In the genomic region with DNA sequence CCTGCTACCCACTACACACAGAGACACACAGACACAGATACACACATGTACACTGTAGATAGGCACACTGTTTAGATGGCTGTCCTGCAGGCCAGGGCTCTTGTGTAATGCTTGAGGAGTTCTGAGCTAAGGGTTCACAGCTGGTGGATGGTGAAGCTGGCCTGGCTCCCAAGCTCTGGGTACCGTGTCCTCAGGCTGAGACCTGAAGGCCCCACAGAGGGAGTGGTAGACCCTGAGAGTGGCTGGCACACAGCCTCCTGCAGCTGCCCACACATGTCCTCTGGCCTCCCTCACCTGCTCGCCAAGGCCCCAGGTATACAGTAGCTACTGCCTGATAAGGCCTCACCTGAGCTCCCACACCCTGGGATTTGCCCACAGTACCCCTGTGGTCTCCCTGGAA, we compare ENCODE assay signal across 25 mouse cellular contexts. TPM values are rescaled to one million over a fixed set of nuclear protein-coding genes. Genes with fewer than 3 reads are reported as not detected.
DNase-seq lines count a peak whose midpoint lies in the region; ATAC-seq and TF ChIP-seq lines count a peak whose summit lies in the region.
"Had no signal": no experiment of that assay in that cellular context is flagged by ENCODE, and none has a peak within 500 bp of the region (broad histone marks: within the 10 kb centered on the region; RNA-seq: fewer than 3 reads in every experiment).

No protein-coding gene starts in this region.

- no peak overlapping the region for H3K4me2 ChIP-seq in kidney, postnatal 0 days (ENCODE audit: low read length)
- no peak overlapping the region for H3K4me2 ChIP-seq in stomach, embryonic 15.5 days
- H3K4me2 ChIP-seq in stomach, postnatal 0 days (replicated peaks; ENCODE audit: low read depth): no peak overlapping the region
- no peak overlapping the region for H3K4me2 ChIP-seq in intestine, embryonic 16.5 days (ENCODE audit: low read depth, low read length)
- H3K4me2 ChIP-seq: heart, embryonic 11.5 days; hindbrain, embryonic 14.5 days; limb, embryonic 15.5 days; lung, embryonic 15.5 days; midbrain, embryonic 12.5 days; neural tube, embryonic 12.5 days had no signal

- TF ChIP-seq CTCF in kidney, postnatal 0 days (IDR thresholded peaks at IDR 0.05; ENCODE audit: low read depth): no peak
- no peak for TF ChIP-seq CTCF in stomach, postnatal 0 days (IDR thresholded peaks at IDR 0.05; ENCODE audit: low read depth)

- 68% methylated on average over 2 of the region's 2 CpGs for WGBS in kidney, postnatal 0 days
- 66% methylated on average over 2 of the region's 2 CpGs for WGBS in stomach, embryonic 15.5 days
- WGBS in stomach, postnatal 0 days: 49% methylated on average over 2 of the region's 2 CpGs
- 53% methylated on average over 2 of the region's 2 CpGs for WGBS in intestine, embryonic 16.5 days

- no peak for TF ChIP-seq EP300 in stomach, postnatal 0 days (optimal IDR thresholded peaks at IDR 0.05)

- peaks cover 21% of the 10 kb centered on the region for H3K4me1 ChIP-seq in kidney, postnatal 0 days (replicated peaks; ENCODE audit: insufficient read depth, low read length)
- H3K4me1 ChIP-seq in stomach, embryonic 15.5 days: peaks cover 32% of the 10 kb centered on the region
- peaks cover 12% of the 10 kb centered on the region; the same call in 1 of the 2 replicates for H3K4me1 ChIP-seq in stomach, postnatal 0 days (replicated peaks; ENCODE audit: control insufficient read depth, insufficient read depth)
- peaks cover 51% of the 10 kb centered on the region for H3K4me1 ChIP-seq in intestine, embryonic 16.5 days (ENCODE audit: control insufficient read depth, insufficient read depth, low read length)

- no peak overlapping the region for H3K9ac ChIP-seq in kidney, postnatal 0 days (ENCODE audit: low read depth, low read length)
- H3K9ac ChIP-seq in stomach, embryonic 15.5 days: no peak overlapping the region
- H3K9ac ChIP-seq in stomach, postnatal 0 days (ENCODE audit: low read length): no peak overlapping the region
- peak overlapping the region; percentile 38 for H3K9ac ChIP-seq in intestine, embryonic 16.5 days (ENCODE audit: low read depth, low read length)
- H3K9ac ChIP-seq: hindbrain, embryonic 14.5 days; limb, embryonic 15.5 days; liver, embryonic 14.5 days; lung, embryonic 15.5 days; midbrain, embryonic 12.5 days; neural tube, embryonic 12.5 days had no signal

- H3K27me3 ChIP-seq in kidney, postnatal 0 days (ENCODE audit: insufficient read depth, low read length): no peaks in the 10 kb centered on the region
- no peaks in the 10 kb centered on the region for H3K27me3 ChIP-seq in stomach, embryonic 15.5 days (replicated peaks)
- H3K27me3 ChIP-seq in stomach, postnatal 0 days (ENCODE audit: control insufficient read depth, insufficient read depth, low read length): no peaks in the 10 kb centered on the region
- no peaks in the 10 kb centered on the region for H3K27me3 ChIP-seq in intestine, embryonic 16.5 days (replicated peaks; ENCODE audit: control insufficient read depth, insufficient read depth, low read length)
- H3K27me3 ChIP-seq: limb, embryonic 15.5 days; lung, embryonic 15.5 days; midbrain, embryonic 12.5 days; neural tube, embryonic 12.5 days had no signal

- ATAC-seq in kidney, postnatal 0 days (replicated peaks; ENCODE audit: low FRiP score, low read depth): no peak
- ATAC-seq in stomach, embryonic 15.5 days (ENCODE audit: insufficient read depth, low FRiP score, low read depth): no peak
- ATAC-seq in stomach, postnatal 0 days (ENCODE audit: low FRiP score, low TSS enrichment): no peak
- ATAC-seq in intestine, embryonic 16.5 days: peak; percentile 29
- ATAC-seq: forebrain, embryonic 16.5 days had no signal

- peak overlapping the region; percentile 21; the same call in 1 of the 2 replicates for H3K27ac ChIP-seq in kidney, postnatal 0 days
- peak overlapping the region; percentile 74; the same call in 1 of the 2 replicates for H3K27ac ChIP-seq in stomach, embryonic 15.5 days
- H3K27ac ChIP-seq in stomach, postnatal 0 days (replicated peaks): no peak overlapping the region
- H3K27ac ChIP-seq in intestine, embryonic 16.5 days (ENCODE audit: low read length): peak overlapping the region; percentile 78
- H3K27ac ChIP-seq: gastrocnemius, adult 2 months; hindbrain, embryonic 14.5 days; limb, embryonic 10.5 days; limb, embryonic 15.5 days; liver, embryonic 14.5 days; midbrain, embryonic 12.5 days; neural tube, embryonic 12.5 days had no signal

- H3K4me3 ChIP-seq in kidney, postnatal 0 days (replicated peaks; ENCODE audit: low read depth, low read length): no peak overlapping the region
- H3K4me3 ChIP-seq in stomach, embryonic 15.5 days (replicated peaks): no peak overlapping the region
- H3K4me3 ChIP-seq in stomach, postnatal 0 days (ENCODE audit: low read depth, low read length): no peak overlapping the region
- H3K4me3 ChIP-seq in intestine, embryonic 16.5 days (ENCODE audit: low read length): no peak overlapping the region
- H3K4me3 ChIP-seq: gastrocnemius, adult 2 months; limb, embryonic 10.5 days; limb, embryonic 15.5 days; lung, embryonic 15.5 days; midbrain, embryonic 12.5 days; myocyte; neural tube, embryonic 12.5 days had no signal

- H3K36me3 ChIP-seq in kidney, postnatal 0 days (ENCODE audit: insufficient read depth, low read length): no peaks in the 10 kb centered on the region
- no peaks in the 10 kb centered on the region for H3K36me3 ChIP-seq in stomach, embryonic 15.5 days
- no peaks in the 10 kb centered on the region for H3K36me3 ChIP-seq in stomach, postnatal 0 days (ENCODE audit: control insufficient read depth, insufficient read depth, low read length)
- no peaks in the 10 kb centered on the region for H3K36me3 ChIP-seq in intestine, embryonic 16.5 days (ENCODE audit: control insufficient read depth, insufficient read depth, low read length)
- H3K36me3 ChIP-seq: limb, embryonic 10.5 days; limb, embryonic 15.5 days; lung, embryonic 15.5 days; midbrain, embryonic 12.5 days; neural tube, embryonic 12.5 days had no signal

- DNase-seq in kidney, postnatal 0 days (ENCODE audit: low spot score): no peak
- no peak for DNase-seq in kidney, adult 18-20 months
- no peak for DNase-seq in stomach, postnatal 0 days (ENCODE audit: low spot score)
- DNase-seq in adrenal gland, adult (ENCODE audit: inconsistent age in 2 of 2, low spot score in 1 of 2): no peak
- DNase-seq: adrenal gland, adult 8-10 months; B cell, adult 2 months; cerebellum, adult 8-10 months; cerebellum, postnatal 25 days; gastrocnemius, adult 2 months; gastrocnemius, postnatal 36 days; heart, postnatal 36 days; kidney, adult 8-10 months; right cerebral cortex, adult 18-20 months had no signal

- no peaks in the 10 kb centered on the region for H3K9me3 ChIP-seq in kidney, postnatal 0 days (replicated peaks; ENCODE audit: low read length)
- H3K9me3 ChIP-seq in stomach, embryonic 15.5 days: no peaks in the 10 kb centered on the region
- H3K9me3 ChIP-seq in stomach, postnatal 0 days (ENCODE audit: control insufficient read depth, low read length): no peaks in the 10 kb centered on the region
- no peaks in the 10 kb centered on the region for H3K9me3 ChIP-seq in intestine, embryonic 16.5 days (ENCODE audit: control insufficient read depth, low read length)
- H3K9me3 ChIP-seq: limb, embryonic 10.5 days; limb, embryonic 15.5 days; lung, embryonic 15.5 days; midbrain, embryonic 12.5 days; neural tube, embryonic 12.5 days had no signal

RNA-seq across cellular contexts. Expression of a gene that starts 10.1 kb away (rescaled TPM):
- polyA plus RNA-seq in kidney, postnatal 0 days (2015; fragmentation: Nextera tagmentation; extraction: Ambion mirVana): 174 and 180 TPM in 2 replicates
- polyA plus RNA-seq in stomach, embryonic 15.5 days (2015; fragmentation: Nextera tagmentation; extraction: Ambion mirVana): 64.2 and 77.2 TPM in 2 replicates
- 48.7 and 51.3 TPM in 2 replicates for polyA plus RNA-seq in stomach, postnatal 0 days (2015; fragmentation: Nextera tagmentation; extraction: Ambion mirVana)
- 112 and 120 TPM in 2 replicates for polyA plus RNA-seq in intestine, embryonic 16.5 days (2015; fragmentation: Nextera tagmentation; extraction: Ambion mirVana)

RNA-seq across cellular contexts. Expression of a gene that starts 42.9 kb away (rescaled TPM):
- polyA plus RNA-seq in kidney, postnatal 0 days (2015; fragmentation: Nextera tagmentation; extraction: Ambion mirVana): 477 and 504 TPM in 2 replicates
- 605 and 630 TPM in 2 replicates for polyA plus RNA-seq in stomach, embryonic 15.5 days (2015; fragmentation: Nextera tagmentation; extraction: Ambion mirVana)
- 231 and 235 TPM in 2 replicates for polyA plus RNA-seq in stomach, postnatal 0 days (2015; fragmentation: Nextera tagmentation; extraction: Ambion mirVana)
- 499 and 529 TPM in 2 replicates for polyA plus RNA-seq in intestine, embryonic 16.5 days (2015; fragmentation: Nextera tagmentation; extraction: Ambion mirVana)

RNA-seq across cellular contexts. Expression of a gene that starts 43.2 kb away (rescaled TPM):
- polyA plus RNA-seq in kidney, postnatal 0 days (2015; fragmentation: Nextera tagmentation; extraction: Ambion mirVana): 26.8 and 28.3 TPM in 2 replicates
- 27.0 and 28.4 TPM in 2 replicates for polyA plus RNA-seq in stomach, embryonic 15.5 days (2015; fragmentation: Nextera tagmentation; extraction: Ambion mirVana)
- 19.1 and 19.6 TPM in 2 replicates for polyA plus RNA-seq in stomach, postnatal 0 days (2015; fragmentation: Nextera tagmentation; extraction: Ambion mirVana)
- polyA plus RNA-seq in intestine, embryonic 16.5 days (2015; fragmentation: Nextera tagmentation; extraction: Ambion mirVana): 27.8 and 32.5 TPM in 2 replicates
